Mouse (Mus musculus): ENCODE measurements around the gene Uhrf1bp1.
A peak's percentile ranks its signal among the peaks of the same experiment; 100 is the strongest.
"Not testable (repeated sequence)": the region's sequence is repeated elsewhere in the genome, so short reads cannot be mapped to it uniquely, and the experiment has no call there.

The Uhrf1bp1 gene

DNA sequence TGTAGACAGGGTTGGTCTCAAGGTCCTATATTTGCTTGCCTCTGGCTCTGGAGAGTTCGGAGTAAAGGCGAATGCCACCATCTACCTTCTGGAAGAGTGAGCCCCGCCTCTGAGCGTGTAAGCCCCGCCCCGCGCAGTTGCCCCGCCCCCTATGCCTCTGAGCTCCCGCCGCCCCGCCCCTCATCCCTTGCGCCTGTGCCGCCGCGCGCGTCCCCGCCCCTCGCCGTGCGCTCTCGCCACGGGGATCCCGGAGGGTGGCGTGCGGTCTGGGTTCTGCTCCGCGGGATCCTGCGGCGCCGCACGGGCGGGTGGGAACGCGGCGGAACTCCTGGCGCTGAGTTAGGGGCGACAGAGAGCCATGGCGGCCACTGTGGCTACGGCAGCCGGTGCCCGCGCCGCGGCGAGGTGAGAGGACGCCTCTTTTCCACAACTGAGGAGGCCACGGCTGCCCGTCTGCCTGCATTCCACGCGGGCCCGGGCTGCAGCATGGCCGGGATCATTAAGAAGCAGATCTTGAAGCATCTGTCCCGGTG, at the start of gene Uhrf1bp1:
Uhrf1bp1 (plus strand) TSS at position 177 of the 533 bp plus-strand sequence.
- DNase-seq (ENCODE audit: low read depth, low spot score) = peak; percentile 86

DNA sequence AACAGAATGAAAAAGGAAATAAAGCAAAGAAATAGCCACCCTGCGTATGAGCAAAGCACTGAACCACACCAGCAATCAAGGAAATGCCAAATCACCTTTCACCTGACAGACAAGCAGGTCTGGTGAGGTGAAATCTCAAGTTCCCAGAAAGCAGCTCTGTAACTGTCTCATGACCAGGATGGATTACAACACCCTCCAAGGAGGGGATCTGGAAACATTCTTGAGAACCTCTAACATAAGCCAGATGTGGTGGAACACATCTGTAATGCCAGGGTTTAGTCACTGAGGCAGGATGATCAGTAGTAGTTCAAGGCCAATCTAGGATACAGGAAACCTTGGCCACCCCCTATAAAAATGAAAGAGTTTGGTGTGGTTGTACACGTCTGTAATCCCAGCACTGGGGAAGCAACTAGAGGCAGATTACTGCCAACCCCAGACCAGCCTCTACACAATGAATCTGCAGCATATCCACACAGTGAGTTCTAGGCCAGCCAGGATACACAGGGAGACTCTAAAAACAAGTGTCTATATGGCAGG, 48.6 kb upstream of the Uhrf1bp1 start:
- no peak for DNase-seq (ENCODE audit: low read depth, low spot score)

DNA sequence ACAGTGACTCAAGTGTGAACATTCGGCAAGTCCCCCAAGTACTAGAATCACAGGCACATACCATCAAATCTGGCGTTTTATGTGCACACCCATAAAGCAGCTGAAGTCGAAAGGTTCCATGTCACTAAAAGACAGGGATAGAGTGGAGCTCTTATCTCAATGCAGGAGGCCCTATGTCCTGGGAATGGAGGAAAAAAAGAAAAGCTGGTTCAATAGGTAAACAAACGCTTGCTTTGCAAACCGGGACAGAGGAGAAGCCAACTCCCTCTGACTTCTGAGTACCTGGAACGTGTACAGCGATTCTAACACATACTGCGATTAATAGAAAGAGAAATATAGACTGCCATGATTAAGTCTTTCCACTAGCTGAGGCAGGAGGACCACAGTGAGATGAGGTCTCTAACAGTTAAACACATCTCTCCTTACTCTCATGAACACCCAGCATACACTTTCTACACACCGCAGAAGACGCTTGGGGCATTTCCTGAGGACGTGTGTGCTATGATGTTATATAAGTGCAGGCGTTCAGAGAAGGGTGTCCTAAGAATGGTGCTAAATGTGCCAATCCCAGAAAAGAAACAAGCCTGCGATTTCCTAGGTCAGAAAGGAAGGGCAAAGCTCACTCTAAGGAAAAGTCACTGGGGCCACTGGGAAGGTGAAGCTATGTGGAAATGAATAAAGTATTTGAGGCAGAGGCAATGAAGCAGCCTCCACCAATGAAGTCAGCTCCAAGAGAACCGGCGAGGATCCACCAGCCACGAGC, 45.5 kb upstream of the Uhrf1bp1 start:
- no peak for DNase-seq (ENCODE audit: low read depth, low spot score)

DNA sequence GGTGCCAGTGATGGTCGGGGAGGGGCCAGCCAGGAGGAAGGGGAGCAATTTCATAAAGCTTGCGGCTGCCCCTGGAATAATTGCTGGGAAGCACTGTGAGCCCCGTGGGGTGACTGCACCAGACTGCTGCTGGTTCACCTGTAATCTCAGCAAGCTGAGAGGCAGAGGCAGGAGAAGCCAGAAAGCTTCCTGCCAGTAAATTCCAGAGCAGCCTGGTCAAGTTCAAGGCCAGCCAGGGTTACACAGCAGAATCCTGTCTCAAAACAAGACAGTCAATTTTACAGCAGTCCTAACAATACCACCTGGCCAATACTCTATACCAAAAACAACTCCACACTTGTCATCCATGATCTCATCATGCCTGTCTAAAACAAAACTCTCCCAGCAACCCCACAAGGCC, 44.3 kb upstream of the Uhrf1bp1 start:
- no peak for DNase-seq (ENCODE audit: low read depth, low spot score)

DNA sequence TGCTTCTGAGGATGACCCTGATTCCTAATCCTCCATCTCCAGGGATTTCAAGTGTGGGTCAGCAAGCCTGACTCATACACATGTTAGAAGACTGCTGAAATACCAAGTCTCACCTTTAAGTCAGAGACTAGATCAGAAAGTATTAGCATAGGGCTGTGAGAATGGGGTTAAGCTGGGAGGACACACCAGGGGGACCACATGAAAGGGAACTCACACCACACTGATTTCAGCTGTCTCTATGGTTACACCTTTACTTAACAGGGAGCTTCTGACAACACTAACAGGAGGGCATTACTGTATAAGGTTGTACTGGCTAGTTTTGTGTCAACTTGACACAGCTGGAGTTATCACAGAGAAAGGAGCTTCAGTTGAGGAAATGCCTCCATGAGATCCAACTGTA, 41.6 kb upstream of the Uhrf1bp1 start:
- no peak for DNase-seq (ENCODE audit: low read depth, low spot score)

DNA sequence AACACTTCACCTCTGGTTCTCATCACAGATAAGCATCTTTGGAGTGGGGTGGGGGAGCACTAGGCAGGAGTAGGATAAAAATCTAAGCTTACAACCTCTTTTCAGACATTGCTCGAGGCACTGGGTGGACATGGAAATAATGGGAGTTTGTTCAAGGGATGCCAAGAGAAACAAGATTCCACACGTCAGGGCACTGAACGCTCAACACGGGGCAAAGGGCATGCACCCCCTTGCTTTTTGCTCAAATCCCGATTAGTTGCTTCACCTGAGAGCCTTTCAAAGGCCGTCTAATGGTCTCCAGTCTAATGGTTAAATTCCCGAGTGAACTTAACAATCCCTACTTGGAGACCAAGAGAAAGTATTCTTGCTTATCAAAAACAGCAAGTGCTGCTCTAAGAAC, 37.2 kb upstream of the Uhrf1bp1 start:
- DNase-seq (ENCODE audit: low read depth, low spot score) = no peak

DNA sequence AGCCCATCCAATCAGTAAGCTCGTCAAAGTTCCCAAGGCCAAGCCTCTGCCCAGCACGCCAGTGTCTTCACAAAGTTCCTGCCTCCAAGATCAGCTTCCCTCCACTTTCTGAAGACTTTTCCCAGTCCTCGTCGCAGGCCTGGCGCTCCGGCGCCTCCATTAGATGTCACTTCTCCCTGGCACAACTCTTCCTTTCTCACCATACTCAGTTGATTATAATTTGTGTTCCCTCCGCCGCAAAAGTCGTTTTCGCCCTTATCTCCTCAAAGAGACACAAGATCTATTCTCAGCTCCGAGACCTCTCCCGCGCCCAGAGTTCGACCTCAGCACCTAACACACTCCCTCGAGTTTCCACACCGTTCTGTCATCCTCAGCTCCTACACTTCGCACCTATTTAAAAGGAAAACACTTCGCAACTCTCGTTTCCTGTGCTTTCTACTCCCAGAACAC, 36.7 kb upstream of the Uhrf1bp1 start:
- DNase-seq (ENCODE audit: low read depth, low spot score) = no peak

DNA sequence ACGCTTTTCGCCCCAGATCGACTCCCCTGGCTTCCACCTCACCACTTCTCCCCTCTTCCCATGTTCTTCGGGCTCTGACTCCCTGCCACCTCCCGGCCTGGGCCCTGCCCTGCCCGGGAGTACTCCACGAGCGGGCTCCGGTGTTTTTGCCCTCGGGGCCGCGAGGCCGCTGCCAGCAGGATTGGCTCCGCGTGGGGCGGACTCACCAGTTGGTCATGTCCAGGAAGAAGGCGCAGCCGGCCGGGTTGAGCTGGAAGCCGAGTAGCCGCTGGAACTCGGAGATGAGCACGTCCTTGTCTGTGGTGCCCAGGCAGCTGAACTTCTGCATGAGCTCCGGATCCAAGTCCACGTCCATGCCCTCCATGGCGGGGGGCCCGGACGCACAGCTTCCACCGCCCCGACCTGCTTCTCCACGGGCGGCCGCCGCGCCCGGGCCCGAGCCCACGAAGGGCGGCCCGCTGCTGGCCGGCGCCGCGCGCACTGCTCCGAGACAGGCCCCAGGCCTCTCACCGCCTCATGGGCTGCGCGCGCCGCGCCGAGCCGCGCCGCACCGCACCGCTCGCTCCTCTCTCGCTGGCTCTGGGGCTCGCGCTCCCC, 36.2 kb upstream of the Uhrf1bp1 start:
- DNase-seq (ENCODE audit: low read depth, low spot score) = no peak

DNA sequence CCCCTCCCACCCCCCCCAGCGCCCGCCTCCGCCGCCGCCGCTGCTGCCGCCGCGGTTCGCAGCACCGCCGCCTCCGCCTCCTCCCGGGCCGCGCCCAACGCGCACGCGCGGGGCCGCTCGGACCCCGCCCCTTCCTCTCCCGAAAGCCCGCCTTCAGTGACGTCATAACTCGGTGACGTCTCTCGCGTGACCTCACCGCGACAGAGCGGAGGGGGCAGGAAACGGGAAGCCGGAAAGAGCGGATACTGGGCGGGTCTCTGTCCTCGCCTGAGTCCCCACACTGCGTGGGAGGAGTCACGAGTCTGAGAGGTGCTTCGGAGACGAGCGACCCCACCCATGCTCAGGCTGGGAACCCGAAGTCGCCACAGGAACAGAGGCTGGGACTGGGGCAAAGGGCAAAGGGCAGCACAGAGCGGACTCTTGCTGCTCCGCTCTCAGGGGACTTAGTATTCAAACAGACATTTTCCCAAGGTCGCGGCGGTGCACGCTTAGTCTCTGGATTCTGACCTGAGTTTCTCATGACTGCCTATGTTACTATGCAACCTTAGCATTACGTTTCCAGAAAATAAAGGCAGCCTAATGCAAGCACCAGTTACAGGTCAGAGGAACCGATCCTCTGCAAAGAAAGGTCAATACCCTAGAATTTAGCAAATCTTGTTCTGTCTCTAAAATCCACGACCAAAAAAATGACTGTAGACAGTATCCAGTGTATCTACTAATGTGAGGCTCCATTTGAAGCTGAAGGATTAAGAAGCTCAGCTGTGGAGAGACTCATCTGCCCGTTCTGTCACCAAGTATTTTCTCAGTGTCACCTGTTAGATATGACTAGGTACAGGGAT, 35.5 kb upstream of the Uhrf1bp1 start, which contains the start of gene D17Wsu92e:
D17Wsu92e (minus strand) TSS at position 81 of the 839 bp plus-strand sequence.
- DNase-seq (ENCODE audit: low read depth, low spot score) = peak; percentile 100

DNA sequence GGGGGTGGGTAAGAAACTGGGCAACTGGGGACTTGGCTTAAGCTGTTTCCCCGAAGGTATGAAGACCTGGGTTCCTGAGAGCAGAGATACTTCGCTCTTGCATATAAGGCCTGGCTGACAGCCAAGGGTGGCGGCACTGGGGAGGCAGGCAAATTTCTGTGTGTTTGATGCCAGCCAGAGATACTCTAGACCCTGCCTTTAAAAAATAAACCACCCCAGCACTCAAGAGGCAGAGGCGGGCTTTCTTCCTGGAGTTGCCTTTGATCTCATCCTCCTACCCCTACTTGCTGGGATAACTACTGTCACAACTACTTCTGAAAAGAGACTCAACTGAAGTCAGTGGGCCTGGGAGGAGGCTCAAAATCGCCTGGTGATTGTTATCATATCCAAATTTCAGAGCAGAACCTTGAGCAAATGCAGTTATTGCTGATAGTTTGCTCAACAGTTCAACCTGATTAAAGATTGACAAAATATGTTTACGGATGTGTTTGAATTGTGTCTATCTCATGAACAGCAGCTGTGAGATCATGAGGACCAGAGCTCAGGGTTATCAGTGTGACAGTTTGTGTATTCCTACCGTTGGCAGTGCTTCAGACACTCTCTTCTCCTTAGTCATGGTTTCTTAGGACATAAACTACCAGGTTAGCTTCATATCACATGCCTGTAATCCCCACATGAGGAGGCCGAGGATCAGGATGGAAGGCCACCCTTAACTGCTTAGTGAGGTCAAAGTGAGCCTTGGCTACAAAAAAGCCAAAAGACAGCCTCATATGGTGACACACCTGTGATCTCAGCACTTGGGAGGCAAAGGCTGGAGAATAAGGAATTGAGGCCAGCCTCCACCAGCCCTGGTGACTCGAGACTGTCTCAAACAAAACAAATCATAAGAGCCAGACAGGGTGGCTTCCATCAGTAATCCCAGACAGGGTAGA, 34.6 kb upstream of the Uhrf1bp1 start:
- no peak for DNase-seq (ENCODE audit: low read depth, low spot score)

DNA sequence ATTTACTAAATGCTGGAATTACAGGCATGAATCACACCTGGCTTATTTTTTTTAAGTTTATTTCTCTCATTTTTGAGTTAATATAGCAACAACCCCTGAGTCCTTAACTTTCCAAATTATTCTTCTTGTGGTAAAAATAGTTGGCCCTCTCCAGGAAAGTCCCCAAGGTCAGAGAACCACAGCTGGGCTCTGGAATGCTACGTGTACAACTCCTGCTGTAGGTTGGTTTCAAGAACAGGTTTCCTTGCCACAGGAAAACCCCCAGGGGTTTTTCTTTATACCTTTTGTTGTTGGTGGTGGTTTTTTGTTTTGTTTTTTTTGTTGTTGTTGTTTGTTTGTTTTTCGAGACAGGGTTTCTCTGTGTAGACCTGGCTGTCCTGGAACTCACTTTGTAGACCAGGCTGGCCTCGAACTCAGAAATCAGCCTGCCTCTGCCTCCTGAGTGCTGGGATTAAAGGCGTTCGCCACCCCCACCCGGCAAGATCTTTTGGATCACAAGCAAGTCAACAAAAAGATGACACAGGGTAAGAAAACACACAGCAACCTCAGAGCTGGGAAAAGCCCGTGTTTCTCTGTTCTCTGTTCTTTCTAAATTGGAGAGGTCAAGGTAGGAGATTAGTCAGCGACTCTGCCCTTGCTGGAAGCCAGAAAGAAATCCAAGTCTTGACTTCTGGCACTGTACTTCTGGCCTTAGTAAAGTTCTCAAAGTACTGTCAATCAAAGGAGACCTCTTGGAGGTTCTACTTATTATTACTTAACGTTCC, 32.9 kb upstream of the Uhrf1bp1 start:
- DNase-seq (ENCODE audit: low read depth, low spot score) = no peak

DNA sequence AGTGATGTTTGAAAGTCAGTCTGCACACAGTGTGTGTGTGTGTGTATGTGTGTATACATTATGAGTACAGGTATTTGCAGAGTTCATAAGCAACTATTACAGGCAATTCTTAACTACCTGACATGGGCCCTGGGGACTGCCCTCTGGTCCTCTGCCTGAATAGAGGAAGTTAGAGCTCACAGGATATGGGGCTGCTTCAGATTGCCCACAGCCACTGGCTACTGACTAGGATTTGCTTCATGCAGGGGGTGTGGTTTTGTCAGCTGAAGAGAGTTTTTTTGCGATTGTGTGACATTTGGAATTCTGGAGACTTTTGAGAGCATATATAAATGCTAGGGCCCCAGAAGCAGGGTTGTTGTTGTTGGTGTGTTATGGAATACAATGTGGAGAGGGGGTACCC, 31.3 kb upstream of the Uhrf1bp1 start:
- no peak for DNase-seq (ENCODE audit: low read depth, low spot score)

DNA sequence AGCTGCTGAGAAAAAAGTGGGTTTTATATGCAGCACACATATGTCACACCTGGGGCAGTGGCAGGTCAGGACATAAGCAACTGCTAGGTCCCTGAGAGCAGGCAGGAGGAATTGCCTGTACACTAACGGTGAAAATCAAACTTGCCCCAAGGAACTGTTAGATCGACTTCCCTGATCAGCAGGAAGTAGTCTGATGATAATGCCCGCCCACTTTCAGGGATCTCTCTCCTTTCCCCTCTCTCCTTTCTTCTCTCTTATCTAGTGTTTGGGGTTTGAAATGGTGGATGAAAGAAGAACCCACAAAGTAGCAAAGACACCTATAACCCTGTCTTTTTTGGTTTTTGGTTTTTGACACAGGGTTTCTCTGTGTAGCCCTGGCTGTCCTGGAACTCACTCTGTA, 30.7 kb upstream of the Uhrf1bp1 start:
- DNase-seq (ENCODE audit: low read depth, low spot score) = no peak

DNA sequence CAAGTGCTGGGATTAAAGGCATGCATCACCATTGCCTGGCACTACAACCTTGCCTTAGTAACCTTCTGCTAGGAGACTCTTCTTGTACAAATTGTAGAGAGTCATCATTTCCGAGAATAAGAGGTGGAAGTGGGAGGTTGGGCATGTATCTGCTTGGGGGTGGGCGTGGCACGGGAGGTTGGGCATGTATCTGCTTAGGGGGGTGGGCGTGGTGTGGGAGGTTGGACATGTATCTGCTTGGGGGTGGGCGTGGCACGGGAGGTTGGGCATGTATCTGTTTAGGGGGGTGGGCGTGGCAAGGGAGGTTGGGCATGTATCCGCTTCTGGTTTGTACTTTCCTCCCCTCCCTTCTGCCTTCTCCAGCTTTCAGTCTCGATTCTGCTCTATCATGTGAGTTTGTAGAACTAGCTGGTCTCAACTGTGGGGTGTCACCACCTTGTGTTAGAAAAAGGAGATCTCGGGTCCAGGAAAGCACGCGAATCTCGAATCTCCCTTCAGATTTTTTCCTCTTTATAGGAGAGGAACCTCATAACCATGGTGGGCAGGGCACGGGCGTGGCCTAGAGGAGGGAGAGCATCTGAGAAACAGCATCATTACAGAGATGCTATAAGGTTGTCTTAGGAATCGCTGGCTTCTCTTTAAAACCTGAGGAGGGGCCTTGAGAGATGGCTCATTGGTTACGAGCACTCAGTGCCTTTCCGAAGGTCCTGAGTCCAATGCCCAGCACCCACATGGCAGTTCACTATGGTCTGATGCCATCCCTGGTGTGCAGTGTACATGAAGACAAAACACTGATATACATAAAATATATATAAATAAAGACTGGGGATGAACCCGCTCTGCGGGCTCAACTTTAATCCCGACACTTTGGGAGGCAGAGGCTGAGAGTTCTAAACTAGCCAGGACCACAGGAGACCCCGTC, 30.0 kb upstream of the Uhrf1bp1 start:
- peak; percentile 77 for DNase-seq (ENCODE audit: low read depth, low spot score)

DNA sequence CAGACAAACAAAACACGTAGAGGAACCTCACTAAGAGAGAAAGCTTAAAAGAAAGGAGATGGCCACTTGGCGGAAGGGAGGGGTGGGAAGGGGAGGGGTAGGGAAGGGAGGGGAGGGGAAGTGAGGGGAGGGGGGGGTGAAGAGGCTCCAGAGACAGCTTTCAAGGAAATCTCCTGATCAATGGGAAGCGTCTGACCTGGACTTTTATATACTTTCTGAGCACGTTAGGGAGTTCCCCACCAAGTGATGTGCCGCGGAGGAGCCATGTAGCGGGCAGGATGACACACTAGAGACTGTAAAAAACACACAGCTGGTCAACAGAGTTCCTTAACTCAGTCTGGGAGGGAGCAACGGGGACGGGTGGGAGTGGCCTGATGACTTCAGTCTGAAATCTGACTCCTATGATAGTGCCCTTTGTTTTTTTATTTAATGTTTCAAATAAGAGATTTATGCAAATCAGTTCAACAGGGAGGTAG, 29.3 kb upstream of the Uhrf1bp1 start:
- peak; percentile 63 for DNase-seq (ENCODE audit: low read depth, low spot score)

DNA sequence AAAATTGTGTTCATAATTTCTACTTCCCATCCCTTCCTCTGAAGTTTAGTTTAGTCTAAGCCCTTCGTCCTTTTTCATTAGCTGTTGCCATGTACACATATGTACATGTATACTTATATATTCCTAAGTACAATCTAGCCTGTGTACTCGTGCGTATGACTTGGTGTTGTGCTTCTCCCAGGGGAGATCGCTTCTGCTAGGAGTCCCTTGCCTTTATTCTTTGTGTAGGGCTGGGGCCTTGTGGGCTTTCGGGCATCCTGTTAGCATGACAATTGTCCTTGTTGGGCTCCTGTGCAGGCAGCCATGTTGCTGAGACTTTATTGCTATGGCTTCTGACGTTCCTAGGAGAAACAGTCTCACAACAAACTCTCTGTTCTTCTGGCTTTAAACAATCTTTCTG, 28.7 kb upstream of the Uhrf1bp1 start:
- DNase-seq (ENCODE audit: low read depth, low spot score) = no peak

DNA sequence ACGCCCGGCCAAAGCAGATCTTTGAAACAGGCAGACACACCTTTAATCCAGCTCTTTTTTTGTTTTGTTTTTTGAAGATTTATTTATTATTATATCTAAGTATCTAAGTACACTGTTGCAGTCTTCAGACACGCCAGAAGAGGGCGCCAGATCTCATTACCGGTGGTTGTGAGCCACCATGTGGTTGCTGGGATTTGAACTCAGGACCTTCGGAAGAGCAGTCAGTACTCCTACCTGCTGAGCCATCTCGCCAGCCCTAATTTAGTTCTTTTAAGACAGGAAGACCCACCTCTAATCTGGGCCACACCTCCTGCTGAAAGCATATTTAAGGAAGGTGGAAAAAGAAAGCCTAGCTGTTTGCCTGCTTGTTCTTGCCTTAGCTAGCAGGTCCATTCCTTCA, 25.8 kb upstream of the Uhrf1bp1 start:
- no peak for DNase-seq (ENCODE audit: low read depth, low spot score)

DNA sequence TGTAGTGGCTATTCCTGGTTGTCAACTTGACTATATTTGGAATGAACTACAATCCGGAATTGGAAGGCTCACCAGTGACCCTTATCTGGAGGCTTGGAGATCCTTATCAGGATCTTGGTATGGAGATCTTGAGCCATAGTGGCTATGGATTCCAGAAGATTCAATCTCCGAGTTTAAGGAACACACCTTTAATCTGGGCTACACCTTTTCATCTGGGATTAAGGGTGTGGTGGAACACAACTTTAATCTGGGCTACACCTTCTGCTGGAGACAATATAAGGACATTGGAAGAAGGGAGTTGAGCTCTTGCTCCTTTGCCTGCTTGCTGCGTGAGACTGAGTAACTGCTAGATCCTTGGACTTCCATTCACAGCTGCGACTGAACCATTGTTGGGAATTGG, 18.4 kb upstream of the Uhrf1bp1 start, which contains the start of gene Snrpc:
Snrpc (plus strand) TSS at position 301 of the 400 bp plus-strand sequence.
- DNase-seq (ENCODE audit: low read depth, low spot score) = not testable (repeated sequence)
